Mouse (Mus musculus) lung, postnatal 0 days (tissue): ENCODE measurements at regions not wholly inside any gene's neighbourhood (a gene's known extent, or its start where the extent isn't known, plus 50 kb on each side); places are given as distances from the start of the nearest gene placed in this dataset.

Experiments
- CTCF ChIP-seq: IDR thresholded peaks from 2 replicates; pipeline ENCODE4 v1.5.1; 2016; ENCODE audit warnings: antibody characterized with exemption, mild to moderate bottlenecking
- EP300 ChIP-seq: IDR thresholded peaks from 2 replicates; pipeline ENCODE4 v1.6.1; 2016; ENCODE audit warnings: antibody characterized with exemption, mild to moderate bottlenecking, control low read depth

DNA sequence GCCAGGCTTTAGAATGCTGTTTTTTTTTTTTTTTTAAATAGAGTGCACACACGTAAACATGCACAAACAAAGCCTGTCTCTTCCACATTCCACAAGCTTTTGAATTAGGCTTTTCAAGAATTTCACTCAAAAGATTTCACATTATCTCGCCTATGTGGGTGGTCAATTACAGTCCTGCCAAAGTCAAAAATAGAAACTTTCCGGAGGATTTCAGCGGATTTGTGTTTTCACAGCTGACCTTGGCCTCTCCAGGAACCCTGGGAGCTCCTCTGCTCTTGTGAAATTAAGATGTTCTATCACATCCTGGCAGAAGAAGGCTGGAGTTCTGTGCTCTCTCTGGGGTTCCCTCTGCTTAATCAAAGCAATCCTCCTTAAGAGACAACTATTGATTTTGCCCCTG lies 360.9 kb upstream of the Tenm4 start:
- no peak for TF ChIP-seq CTCF
- TF ChIP-seq EP300 = no peak
